Mouse (Mus musculus) NIH3T3 (cell line): Measurements from ENCODE around the gene Git2.
A peak's percentile ranks its signal among the peaks of the same experiment; 100 is the strongest.

Source experiments
- DNase-seq: peaks from one replicate; pipeline ENCODE4 v3.0.0-alpha.2; 2012; ENCODE audit warnings: low read depth

The Git2 gene

GRCm38 (mm10) chr5:114719003-114719927 lies 56.1 kb downstream of the Git2 start:
- DNase-seq, result peak; percentile 81

DNA sequence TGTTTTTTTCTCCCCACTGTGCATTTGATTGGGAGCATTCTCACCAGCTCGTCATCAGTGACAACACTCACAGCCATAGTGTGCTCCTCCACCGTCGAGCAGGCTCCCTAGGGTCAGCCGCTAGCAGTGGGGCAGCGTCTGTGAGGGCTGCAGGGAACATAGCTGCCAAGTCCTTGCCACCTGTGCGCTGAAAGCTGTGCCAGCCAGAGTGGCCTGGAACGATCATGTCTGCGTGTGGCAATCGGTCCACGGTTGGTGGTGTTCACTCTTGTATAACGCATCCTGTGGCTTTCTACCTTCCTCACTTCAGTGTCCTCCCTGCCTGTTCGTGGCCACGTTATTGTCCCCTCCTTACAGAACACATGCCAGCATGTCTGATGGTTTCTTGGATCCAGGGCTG lies 56.8 kb downstream of the Git2 start:
- DNase-seq, result no peak

- DNase-seq, result no peak
Measured at GRCm38 (mm10) chr5:114717937-114718336, 57.4 kb downstream of the Git2 start.

DNA sequence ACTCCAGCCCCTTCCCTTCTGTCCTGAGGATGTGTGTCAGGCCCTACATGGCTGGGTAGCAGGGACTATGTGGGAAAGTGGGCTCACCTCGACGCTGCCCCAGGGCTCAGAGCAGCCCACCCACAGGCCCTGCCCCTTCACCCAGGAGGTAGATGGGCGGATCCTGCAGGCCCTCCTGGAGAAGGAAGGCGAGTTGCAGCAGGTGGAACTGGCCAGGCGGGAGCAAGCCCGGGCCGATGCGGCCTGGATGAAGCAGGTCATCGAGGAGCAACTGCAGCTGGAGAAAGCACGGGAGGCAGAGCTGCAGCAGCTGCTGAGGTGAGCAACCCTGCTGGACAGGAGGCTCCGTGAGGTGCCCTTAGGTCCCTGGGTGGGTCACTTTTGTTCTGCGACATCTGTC lies 58.0 kb downstream of the Git2 start:
- DNase-seq, result no peak

DNA sequence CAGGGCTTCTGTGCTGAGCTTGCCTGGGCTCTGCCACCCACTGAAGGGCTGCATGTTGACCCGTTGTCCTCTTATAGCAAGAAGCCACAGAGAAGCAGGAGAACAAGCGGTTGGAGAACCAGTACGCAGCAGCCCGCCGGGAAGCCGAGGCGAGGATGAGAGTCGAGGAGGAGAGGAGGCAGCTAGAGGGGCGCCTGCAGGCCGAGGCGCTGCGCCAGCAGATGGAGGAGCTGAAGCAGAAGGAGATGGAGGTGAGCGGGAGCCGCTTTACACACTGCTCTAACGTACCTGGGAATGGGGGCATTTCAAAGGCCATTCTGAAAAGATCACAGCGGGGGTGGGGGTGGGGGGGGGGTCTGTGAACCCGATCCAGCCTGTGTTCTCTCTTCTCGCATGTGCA lies 60.8 kb downstream of the Git2 start:
- no peak for DNase-seq

DNA sequence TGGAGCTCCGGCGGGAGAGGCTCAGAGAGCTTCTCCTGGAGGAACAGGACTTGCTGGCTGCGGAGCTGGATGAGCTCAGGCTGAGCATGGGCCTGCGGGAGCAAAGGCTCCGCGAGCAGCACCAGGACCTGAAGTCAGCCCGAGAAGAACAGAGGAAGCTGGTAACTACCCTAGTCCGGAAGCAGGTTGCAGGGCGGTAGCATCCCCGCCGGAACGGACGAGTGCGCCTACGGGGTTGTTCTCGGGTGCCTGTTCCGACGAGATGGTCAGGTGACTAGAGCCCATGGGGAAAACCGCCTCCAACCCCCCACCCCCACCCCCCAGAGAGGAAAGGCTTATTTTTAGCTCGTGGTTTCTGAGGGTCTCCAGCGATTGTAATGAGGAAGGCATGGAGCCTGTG lies 66.0 kb downstream of the Git2 start:
- no peak for DNase-seq

GRCm38 (mm10) chr5:114708491-114708890 lies 66.8 kb downstream of the Git2 start:
- DNase-seq, result no peak

DNA sequence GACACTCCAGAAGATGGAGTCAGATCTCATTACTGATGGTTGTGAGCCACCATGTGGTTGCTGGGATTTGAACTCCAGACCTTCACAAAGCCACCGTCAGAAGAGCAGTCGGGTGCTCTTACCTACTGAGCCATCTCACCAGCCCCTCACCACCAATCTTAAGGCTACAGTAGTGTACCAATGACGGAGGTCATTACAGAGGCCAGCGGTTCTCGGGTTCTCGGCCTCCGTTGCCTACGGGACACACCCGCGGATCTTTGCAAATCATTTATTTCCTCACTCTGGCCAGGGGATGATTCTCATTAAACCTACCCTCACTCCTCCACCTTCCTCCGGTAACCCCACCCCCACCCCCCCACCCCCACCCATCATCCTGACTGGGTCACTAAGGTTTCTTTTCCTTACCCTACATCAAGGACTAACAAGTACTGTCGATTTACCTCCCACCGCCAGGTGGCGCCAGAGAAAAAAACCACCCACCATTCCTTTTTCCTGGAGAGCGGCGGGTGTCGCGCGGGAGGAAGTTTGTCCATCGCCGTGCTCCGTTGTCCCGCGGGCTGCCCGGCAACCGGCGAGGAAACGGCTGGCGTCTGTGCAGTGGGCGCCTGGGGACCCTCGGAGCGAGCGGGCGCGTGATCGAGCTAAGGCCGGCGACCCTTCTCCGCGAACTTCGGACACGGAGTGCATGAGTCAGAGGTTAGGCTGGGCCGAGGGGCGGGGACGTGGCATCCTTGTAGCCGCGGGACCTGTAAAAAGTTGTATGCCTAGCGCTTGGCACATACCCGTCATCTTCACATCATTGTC lies 67.8 kb downstream of the Git2 start, which contains the start of gene Tchp:
Gene Tchp (plus strand): TSS at position 496 of the 804 bp plus-strand sequence.
- peak; percentile 97 for DNase-seq

GRCm38 (mm10) chr5:114702403-114703392 lies 72.6 kb downstream of the Git2 start:
- peak; percentile 58 for DNase-seq

GRCm38 (mm10) chr5:114699015-114699414 lies 76.3 kb downstream of the Git2 start:
- DNase-seq, result no peak

DNA sequence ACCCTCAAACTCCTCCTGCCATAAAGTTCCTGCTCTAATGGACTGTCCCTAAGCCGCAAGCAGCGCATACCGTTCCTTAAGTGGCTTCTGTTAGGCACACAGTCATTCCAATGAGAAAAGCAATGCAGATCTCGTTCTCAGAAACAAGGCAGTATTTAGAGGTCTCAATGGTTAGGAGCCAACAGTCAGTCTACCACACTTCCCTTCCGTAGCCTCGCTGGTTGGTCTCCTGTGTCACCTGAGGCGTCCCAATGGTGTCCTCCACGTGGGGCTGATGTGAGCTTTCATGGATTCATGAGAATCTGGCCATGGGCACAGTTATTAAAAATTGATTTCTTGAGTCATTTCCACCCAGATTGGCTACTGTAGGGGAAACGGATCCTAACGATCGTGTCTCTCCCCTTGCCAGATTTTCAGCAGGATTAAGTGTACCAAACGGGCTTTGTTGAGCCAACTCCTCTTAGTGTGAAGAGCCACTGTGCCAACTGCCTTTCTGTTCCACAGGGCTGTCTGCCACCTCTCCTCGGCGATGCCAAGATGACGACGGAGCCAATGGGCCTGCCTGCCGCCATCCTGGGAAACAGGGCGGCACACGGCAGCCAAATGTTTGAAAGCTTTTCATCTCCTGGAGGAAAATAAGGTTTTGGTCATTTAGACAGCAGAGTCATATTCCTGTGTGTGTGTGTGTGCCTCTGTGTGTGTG lies 77.1 kb downstream of the Git2 start:
- DNase-seq, result no peak

DNA sequence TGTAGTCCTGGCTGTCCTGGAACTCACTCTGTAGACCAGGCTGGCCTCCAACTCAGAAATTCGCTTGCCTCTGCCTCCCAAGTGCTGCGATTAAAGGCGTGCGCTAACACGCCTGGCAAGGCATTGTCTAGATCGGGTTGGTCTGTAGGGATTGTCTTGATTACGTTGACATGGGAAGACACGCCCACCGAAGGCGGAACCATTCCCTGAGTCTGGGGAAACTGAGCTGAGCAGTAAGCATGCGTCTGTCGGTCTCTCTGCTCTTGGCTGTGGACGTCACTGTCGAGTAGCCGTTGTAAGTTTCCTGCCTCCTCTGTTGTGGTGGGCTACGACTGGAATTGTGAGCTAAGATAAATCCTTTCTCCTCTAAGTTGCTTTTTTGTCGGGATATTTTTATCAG lies 78.4 kb downstream of the Git2 start:
- no peak for DNase-seq

- DNase-seq, result peak; percentile 34
Measured at GRCm38 (mm10) chr5:114695775-114696174, 79.5 kb downstream of the Git2 start.

GRCm38 (mm10) chr5:114690633-114691567 lies 84.4 kb downstream of the Git2 start, which contains the start of gene Gltp:
Gene Gltp (minus strand): TSS chr5:114690984.
- peak; percentile 96 for DNase-seq

DNA sequence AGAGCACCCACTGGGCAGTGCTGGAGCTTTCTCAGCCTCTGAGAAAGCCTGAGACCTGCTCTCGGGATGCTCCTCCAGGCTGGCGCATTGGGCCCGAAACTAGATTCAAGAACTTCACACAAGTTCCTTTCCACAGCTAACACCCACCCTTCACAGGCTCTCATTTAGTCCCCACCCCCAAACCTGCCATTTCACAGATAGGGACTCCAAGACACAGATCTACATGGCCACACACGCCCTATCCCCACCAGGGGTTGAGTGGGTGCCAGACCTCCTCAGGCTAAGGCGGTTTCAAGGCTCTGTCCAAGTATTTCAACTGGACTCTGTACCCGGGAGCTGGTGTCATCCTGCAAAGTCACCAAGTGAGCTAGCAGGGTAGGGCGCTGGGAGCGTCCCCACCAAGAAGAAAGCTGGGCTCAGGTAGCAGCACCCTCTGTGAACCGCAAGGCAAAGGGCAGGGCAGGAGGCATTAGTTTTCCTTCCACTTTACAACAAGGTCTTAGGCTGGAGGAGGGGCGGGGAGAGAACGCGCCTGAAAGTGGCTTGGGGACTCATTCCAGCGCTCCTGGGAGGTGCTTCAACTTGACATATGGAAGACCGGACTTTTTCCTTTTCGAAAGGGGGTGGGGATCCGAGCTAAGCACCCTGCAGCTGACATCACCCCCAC lies 85.5 kb downstream of the Git2 start:
- peak; percentile 37 for DNase-seq

DNA sequence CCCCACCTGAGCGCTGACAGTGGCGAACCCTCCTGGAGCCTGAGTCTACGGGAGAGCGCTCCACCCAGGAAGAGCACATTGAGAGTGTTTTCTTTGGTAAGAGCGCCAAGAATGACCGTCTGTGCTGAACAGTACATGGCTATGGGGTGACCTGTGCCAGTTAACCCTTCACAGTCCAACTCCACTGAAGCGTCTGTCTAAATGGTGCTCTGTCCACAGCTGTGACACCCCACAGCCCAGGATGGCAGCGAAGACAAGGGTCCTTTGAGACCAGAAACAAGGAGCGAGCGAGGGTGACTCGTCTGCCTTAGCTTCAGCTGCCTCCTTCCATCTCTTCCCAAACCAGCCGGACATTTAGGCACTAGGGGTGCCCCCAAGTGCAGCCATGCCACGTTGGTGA lies 86.6 kb downstream of the Git2 start:
- DNase-seq, result no peak

DNA sequence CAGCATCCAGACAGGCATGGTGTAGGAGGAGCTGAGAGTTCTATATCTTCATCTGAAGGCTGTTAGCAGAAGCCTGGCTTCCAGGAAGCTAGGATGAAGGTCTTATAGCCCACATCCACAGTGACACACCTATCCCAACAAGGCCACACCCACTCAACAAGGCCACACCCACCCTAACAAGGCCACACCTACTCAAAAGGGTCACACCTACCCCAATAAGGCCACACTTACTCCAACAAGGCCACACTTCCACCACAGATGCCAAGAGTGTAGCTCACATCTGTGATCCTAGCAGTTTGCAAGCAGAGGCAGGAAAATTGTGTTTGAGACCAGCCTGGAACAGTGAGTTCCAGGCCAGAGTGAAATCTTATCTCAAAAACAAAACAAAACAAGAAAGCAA lies 87.4 kb downstream of the Git2 start:
- no peak for DNase-seq

DNA sequence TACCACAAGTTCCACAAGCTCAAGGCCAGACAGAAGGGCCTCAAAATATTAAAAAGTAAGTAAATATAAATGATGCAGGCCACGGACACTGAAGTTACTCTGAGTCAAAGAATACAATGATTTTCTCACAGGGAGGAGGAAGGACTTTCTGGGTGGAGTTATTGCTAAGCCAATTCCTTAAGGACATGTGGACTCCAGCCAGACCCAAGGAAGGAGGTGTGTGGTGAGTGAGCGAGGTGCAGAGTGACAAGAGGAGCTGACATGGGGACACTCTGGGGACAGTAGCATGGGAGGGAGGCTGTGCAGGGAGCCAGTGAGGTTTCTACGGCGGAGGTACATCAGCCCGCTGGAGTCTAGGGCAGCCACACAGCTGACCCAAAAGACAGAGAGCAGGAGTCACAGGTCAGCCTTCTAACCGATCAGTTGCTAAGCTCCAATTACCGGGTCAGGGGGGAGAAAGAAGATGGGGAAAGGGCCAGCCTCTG lies 88.5 kb downstream of the Git2 start:
- no peak for DNase-seq

DNA sequence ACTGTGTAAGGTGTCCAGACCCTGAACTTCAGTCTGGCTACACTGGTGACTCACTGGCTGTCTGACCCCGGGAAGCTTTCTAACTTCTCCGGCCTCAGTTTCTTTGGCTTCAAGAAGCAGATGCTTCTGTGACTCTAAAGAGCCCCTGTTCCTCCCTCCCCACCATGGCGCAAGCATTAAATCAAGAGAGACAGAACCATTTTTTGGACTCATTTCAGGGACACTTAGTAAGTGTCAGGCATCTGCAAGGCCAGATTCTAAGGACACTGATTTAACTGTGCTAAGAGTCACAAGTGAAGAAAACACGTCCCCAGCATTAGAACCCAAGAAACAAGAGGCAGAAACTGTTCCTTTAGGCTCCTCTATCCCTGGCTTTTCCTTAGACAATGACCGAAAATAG lies 89.3 kb downstream of the Git2 start:
- DNase-seq, result no peak
